Mouse (Mus musculus): ENCODE data around the gene Grk6.
"Not testable (repeated sequence)": the region's sequence is repeated elsewhere in the genome, so short reads cannot be mapped to it uniquely, and the experiment has no call there.

Grk6 gene

DNA sequence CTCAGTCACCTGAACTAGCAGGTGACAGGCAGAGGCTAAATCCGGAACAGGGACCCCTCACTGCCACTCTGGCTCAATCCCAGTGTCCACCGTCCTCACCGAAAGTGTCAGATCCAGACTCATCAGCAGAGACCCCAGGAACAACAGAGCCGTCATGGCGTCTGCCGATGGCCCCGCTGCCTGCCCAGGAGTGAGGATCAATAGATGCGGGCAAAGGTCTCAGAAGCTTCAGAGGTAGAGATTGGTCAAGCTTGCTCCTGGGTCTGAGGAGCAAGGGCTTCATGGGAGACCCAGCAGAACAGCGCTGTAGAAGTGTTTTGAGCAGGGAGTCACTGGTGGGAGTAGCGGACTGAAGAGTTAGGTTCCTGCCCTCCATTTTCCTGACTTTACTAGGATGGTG lies 18.3 kb upstream of the Grk6 start, which contains the start of gene F12:
Gene F12 (minus strand): TSS at position 181 of the 400 bp plus-strand sequence.
- DNase-seq (ENCODE audit: low spot score), result no peak

DNA sequence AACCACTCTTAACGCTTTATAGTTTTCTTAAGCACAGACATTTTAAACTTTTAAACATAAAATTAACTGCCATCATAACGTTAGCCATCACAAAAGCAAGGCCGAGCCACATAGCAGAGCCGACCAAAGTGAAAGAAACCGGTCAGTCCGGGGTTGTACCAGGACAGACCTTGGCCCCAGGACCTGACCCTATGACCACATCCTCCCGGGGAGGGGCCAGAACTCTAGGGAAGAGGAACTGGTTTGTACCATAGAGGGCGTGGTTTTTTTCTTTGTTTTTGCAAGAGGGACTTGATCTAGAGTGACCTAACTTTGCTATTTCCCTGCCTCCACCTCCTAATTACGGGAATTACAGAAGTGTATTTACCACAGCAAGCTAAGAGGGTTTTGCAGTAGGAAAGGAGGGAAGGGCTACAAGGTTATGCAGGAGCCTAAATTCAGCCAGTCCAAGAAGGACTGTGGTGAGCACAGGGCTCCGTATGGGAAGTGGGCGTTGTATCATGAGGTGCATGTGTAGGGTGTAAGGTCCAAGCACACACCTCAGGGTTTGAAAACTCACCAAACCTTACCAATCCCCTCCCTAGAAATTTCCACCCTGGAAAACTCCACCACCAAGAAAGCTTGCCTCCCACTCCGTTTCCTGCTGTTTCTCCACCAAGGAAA lies 15.5 kb upstream of the Grk6 start:
- no peak for DNase-seq (ENCODE audit: low spot score)

DNA sequence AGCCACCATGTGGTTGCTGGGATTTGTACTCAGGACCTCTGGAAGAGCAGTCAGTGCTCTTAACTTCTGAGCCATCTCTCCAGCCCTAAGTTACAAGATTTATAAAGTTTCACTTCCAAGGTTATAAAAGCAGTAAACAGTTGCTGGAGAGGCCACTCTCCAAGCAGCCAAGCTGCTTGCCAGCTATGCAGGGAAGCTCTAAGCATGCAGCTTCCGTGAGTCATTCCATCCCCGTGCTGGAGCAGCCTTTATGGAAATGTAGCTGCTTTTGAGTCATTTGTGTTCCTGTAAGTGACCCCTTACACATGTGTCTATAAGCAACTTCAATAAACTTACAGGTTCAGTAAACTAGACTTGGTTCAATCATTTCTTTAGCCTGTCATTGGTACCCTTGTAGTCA lies 14.3 kb upstream of the Grk6 start:
- no peak for DNase-seq (ENCODE audit: low spot score)

DNA sequence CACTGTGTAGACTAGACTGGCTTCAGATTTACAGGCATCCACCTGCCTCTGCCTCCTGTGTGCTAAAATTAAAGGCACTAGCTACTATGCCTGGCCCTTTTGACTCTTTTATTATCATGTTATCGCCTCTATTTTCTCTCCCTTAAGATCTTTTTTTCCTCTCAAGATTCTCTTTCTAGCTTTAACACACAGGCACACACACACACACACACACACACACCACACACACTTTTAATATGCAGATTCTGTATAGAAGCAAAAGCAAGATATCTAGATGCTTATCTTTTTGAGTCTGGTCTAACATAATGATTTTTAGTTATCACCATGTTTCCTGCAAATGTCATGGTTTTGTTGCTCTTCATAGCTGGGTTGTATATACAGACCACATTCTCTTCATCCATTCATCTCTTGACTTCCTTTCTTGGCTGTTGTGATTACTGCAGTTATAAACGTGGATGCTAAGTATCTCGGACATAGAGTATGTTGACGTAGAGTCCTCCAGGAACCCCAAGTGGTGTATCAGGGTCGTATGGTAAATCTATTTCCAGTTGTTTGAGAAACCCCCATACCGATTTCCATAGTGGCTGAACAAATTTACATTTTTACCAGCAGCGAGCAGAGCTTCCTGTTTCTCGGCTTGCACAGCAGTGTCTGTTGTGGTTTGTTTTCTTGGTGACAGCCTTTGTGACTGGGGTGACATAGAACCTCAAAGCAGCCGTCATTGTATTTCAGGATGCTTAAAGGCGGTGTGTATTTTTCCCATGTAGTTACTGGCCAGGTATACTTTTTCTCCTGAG lies 12.8 kb upstream of the Grk6 start:
- DNase-seq (ENCODE audit: low spot score), result no peak

DNA sequence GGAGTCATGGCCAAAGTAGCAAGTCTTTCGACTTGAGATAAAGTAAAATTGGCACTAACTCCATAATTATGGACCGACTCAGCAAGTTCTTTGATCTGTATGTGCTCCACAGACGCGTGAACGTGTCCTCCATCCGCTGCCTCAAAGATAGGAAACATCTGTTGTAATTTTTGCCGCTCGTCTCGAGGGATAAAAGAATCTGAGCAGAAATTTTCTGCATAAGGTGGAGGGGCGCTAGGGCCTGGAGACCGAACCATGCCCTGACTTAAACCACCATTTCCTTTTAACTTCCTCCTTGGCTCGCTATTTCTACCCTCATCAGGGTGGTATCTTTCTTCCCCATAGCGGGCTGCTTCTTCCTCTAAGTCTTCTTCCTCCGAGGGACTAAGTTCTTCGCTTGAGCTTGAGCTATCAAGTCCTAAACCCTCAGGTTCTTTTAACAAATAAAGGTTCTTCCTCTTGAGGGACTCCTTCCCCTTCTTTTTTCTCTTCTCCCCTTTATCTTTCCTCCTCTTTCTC lies 7.7 kb upstream of the Grk6 start:
- DNase-seq (ENCODE audit: low spot score), result not testable (repeated sequence)

DNA sequence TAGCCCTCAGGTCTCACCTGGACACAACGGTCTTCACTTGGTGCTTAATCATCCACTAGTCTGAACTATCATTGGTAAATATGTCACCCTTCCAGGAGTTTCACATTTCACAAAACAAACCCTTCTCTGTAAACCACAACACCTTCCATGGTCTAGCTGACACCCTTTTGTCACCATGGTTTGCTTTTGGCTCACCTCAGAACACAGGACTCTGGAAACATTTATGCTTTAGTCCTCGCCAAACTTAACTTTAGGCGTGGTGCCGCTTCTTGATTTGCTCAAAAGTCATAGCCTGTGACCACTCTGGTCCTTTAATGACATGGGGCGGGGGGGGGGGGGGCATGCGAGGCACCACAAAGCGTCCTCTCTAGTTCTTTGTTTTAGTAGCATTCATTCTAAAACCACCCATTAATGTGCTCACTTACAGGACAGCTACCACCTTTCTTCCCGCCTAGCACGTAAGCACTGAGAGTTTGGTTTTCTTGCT lies 1.0 kb upstream of the Grk6 start:
- no peak for DNase-seq (ENCODE audit: low spot score)

DNA sequence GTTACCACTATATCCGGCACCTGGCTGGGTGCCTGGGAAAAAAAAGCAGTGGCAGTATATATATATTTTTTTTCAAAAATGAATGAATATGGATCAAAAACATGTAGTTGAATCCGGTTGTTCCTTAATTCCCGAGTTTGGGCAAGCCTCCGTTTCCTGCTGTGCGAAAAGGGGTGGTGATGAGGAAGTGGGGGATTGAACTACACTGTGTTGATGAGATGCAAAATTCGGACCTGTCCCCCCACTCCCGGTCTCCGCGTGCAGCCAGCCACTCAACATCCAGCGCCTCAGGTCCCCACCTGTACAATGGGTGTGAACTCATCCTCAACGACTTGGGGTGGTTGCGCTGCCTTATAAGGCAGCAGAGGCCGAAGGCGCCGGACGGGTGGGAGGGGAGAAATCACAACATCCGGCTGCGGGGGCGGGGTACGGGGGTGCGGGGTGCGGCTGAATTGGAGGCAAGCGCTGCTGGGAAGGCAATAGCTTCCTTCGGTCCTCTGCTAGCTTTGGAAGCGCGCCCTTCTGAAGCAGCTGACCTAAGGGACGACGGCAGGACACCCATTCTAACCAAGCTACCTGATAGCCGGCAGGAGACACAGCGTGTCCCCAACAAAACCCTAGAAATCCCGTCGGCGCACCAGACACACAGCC lies 461 bp upstream of the Grk6 start:
- peak; percentile 88 for DNase-seq (ENCODE audit: low spot score)

DNA sequence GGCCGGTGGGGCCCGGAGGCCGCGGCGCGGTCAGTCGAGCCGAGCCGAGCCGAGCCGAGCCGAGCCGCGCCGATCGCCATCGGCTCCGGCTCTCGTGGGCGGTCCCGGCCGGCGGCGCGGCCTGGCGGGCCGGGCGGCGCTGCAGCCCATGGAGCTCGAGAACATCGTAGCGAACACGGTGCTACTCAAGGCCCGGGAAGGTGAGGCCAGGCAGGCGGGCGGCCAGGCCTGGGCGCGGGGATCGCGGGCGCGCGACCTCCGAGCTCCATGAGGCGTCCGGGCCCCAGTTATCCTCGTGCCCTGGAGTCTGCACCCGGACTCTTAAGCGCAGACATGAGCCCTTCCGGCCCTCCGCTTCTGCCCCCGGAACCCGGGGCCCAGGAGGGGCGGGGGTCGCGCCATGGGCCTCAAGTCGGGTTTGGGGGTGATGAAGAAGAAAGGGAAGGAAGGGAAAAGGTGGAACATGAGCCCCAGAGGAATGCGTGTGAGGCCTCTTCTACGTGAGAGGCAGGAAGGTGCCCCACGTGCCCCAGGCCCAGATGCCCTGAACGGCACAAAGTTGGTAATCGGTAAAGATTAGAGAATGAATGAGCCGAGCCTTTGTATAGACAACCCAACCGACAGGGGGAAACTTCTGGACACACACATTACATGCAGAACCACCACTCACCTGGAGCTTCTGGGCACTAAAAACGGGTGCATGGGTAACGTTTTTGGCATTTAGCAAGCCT lies 654 bp downstream of the Grk6 start:
- DNase-seq (ENCODE audit: low spot score), result peak; percentile 64

DNA sequence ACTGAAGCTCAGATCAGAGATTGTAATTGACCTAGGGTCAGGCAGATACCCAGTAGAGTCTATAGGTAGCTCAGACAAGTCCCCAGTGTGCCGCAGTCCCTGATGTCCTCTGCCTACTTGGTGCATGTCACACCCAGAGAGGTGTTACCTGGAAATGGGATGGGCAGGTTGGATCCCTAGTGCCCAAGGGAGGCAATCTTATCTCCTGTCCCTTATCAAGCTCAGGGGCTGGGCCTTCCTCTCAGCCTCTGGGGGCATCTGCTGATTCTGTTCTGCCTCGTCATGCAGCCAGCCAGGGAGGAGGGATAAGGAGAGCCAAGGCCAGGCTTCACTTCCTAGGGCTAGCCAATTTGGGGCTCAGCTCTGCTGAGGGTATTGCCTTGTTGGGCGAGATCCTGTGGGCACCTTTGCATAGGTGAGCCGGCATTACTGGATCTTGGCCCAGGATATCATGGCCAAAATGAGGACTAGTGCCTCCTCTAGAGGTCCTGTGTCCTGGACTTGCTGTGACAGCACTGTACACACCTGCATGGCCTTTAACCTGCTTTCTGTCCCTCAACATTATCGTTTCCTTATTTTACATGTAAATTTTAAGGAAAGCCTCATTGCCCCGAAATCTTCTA lies 1.7 kb downstream of the Grk6 start:
- DNase-seq (ENCODE audit: low spot score), result no peak

DNA sequence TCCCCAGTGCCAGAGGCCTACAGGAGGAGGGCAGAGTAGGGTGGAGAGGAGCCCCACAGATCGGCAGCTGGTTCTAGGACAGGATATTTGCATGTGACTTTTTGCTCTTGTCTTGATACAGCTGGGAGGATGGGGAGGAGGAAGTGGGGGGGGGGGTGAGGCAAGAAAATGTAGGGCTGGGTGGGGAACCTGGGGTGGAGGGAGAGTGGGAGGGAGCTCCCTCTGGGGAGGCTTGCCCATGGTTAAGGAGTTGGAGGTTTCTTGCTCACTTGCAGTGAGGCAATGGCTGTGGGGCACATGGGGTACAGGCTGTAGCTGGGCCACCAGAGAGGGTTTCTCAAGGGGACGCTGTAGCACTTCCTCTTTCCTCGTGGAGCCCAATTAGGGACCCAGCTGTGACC lies 2.7 kb downstream of the Grk6 start:
- no peak for DNase-seq (ENCODE audit: low spot score)

DNA sequence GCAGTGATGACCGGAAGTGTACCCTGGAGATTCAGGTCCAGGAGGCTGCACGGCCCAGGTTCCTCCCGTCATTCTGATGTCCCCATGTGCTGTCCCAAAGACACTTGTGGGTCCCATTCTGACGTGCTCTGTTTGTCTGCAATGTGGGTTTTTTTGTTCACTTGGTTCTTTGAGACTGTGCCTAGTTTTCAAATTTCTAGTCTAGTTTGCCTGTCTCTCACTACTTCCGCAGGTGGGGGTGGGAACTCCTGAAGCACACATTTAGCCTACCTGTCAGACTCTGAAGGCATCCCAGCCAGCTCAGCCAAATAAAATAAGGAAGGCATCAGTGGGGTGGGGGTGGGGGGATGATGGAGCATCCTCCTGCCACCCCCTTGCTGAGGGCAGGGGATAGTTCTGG lies 3.3 kb downstream of the Grk6 start:
- DNase-seq (ENCODE audit: low spot score), result no peak

DNA sequence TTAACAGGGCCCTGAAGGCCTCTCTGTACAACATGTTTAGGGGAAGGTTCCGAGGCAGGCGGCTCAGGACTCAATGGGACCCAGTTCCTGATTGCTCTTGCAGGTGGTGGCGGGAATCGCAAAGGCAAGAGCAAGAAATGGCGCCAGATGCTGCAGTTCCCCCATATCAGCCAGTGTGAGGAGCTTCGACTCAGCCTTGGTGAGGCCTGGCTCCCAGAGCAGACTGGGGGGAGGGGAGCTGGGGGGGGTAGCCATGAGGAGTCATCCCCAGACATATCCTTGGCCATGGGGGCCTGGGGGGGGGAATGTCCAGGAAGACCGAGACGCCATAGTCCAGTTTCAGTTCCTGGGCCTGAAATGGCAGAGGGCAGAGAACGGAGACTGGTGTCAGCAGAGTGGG lies 4.3 kb downstream of the Grk6 start:
- no peak for DNase-seq (ENCODE audit: low spot score)

DNA sequence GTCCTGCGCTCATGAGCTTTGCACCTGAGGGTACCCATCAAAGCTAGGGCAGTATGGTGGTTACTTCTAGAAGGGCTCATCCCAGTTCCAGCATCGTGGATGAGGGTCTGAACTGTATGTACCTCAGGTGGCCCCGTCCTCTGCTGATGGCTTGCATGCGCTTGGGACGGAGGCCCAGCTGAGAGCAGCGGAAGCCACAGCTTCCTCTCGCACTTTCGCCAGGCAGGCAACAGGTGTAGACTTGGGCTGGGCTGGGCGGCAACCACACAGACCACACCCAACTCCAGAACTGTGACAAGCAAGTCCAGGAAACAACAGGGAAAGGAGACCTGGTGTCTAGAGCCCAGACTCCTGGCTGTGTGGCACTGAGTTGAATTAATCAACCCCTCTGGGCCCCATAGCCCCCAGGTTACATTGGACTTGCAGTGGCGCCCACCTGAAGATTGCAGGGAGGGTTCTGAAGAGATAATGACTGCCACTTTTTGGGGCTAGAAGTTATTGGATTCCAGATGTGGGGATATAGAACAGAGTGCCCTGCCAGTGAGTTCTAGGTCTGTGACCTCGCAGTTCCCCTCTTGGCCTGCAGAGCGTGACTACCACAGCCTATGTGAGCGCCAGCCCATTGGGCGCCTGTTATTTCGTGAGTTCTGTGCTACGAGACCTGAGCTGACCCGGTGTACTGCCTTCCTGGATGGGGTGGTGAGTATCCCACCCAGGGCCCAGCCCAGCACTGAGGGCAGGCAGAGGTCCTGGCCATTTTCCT lies 5.0 kb downstream of the Grk6 start:
- DNase-seq (ENCODE audit: low spot score), result no peak

DNA sequence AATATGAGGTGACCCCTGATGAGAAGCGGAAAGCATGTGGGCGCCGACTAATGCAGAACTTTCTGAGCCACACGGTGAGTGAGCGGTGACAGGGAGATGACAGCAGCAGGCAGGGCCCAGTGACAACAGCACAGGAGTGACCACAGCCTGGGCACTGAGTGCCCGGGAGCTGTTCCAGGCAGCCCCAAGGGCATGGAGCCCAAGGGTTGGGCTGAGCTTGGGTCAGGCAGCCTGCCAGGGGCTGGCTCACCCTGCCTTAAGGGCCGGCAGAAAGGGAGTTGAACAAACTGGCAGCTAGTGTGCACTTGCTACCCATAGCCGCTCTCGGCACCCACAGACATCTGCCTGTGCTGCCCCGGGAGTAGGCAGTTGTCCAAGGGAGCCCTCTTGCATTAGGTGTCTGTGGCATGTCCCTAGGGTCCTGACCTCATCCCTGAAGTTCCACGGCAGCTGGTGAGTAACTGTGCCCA lies 5.7 kb downstream of the Grk6 start:
- no peak for DNase-seq (ENCODE audit: low spot score)

DNA sequence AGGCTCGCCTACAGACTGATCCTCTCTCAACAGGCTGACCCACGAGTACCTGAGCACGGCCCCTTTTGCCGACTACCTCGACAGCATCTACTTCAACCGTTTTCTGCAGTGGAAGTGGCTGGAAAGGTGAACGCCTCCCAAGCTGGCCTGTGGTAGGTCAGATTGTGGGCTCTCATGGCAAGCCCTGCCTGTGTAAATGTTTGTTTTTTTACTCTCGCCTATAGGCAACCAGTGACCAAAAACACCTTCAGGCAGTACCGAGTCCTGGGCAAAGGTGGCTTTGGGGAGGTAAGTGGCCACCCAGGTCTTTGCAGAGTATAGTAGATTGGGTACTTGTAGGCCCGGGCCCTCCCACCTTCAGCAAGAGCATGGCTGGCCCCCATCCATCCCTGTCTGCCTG lies 6.4 kb downstream of the Grk6 start:
- DNase-seq (ENCODE audit: low spot score), result no peak

DNA sequence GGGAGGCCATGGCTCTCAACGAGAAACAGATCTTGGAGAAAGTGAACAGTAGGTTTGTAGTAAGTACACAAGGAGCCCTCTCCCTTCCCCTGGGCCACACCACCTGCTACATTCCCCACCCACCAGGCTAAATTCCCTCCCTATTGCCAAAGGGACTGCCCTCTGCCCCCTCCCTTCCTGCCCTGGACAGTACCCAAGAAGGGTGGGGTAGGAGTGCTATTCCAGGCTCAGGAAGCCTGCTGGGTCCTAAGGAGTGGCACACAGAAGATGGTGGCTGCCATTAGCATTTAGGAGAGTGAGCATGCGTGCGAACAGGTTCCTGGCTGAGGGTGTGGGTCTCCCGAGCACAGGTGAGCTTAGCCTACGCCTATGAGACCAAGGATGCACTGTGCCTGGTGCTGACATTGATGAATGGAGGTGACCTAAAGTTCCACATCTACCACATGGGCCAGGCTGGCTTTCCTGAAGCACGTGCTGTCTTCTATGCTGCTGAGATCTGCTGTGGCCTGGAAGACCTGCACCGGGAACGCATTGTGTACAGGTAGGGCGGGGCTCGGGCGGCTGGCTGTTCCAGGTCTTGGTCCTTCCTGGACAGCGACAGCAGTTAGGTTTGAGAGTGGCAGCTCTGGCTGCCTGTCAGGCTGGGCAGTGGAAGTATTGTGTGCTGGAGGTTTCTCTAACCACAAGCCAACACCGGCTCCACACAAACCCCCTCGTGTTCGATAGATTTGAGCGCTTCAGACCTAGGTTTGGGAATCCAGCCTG lies 7.1 kb downstream of the Grk6 start:
- DNase-seq (ENCODE audit: low spot score), result no peak

DNA sequence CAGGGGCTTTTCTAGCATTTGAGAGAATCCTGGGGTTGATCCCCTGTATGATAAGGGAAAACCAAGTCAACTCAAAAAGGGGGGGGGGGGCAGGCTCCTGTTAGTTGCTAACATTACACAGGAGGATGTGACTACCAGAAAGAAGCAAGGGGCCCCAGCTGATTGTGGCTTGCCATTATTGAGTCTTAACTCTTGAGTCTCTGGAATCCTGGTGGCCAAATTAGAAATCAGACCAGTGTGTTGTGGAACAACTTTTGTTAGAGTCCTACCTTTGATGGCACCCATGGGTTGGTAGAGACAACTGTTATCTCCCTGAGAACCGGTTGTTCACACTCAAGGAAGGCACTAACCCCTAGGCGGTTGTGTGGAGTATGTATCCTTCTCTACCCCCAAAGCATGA lies 18.1 kb downstream of the Grk6 start:
- no peak for DNase-seq (ENCODE audit: low spot score)

DNA sequence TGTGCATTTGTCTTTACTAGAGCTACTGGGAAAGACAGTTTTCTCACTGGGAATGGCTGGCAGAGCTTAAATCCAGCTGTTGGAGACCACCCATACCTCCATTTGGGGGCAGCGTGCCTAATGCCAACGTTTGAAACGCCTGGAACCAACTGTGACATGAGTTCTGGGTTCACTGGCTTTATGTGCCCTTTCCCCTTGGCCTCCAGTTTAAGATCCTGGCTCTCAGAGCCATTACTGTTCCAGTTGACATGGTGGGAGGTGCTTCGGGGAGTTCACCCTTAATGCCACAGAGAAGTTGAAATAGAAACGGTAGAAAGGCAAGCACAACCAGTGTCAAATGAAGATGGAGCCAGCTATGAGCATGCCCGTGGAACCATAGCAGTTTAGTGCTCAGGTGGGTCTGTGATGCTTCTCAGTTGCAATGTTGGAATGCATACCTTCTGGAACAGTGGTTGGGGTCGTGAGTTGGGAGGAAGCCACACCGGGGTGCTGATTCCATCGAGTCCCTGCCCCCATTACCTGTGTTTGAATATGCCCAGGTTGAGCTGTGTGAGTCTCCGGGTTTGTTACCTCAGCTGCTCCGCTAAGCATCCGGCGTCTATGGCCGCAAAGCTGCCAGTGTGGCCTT lies 18.6 kb downstream of the Grk6 start:
- no peak for DNase-seq (ENCODE audit: low spot score)

Data from embryo, embryonic 10.5 days (tissue).